Comparison of ENCODE assay signal across 12 mouse cellular contexts in genomic region chr5:111881517-111881916, GRCm38 (mm10).
A peak's percentile ranks its signal among the peaks of the same experiment; 100 is the strongest.
DNase-seq lines count a peak whose midpoint lies in the region; ATAC-seq lines count a peak whose summit lies in the region.
"Had no signal": no experiment of that assay in that cellular context is flagged by ENCODE, and none has a peak within 500 bp of the region (broad histone marks: within the 10 kb centered on the region; RNA-seq: fewer than 3 reads in every experiment).

No protein-coding gene starts in this region.

- no peak for DNase-seq in forebrain, embryonic 10.5 days (ENCODE audit: extremely low spot score, low spot score)
- no peak for DNase-seq in forebrain, embryonic 11.5 days (ENCODE audit: low spot score)
- peak; percentile 69 for DNase-seq in 416B (ENCODE audit: low read depth)
- peak; percentile 41 to 50 for DNase-seq in heart, postnatal 36 days
- no peak for DNase-seq in spleen, postnatal 4 days (ENCODE audit: low spot score in 2 of 2)
- no peak for DNase-seq in cerebellum, postnatal 36 days
- DNase-seq: forebrain, postnatal 0 days had no signal

- no peak for ATAC-seq in forebrain, embryonic 11.5 days (replicated peaks; ENCODE audit: low FRiP score)
- ATAC-seq in embryonic facial prominence, embryonic 13.5 days (ENCODE audit: insufficient number of reproducible peaks, insufficient read depth, low FRiP score, low TSS enrichment, low read depth), result no peak
- ATAC-seq in cerebellum, adult (ENCODE audit: insufficient number of reproducible peaks, low FRiP score, low TSS enrichment), result no peak
- ATAC-seq: forebrain, postnatal 0 days; hindbrain, postnatal 0 days; midbrain, embryonic 15.5 days had no signal

- no peaks in the 10 kb centered on the region for H3K36me3 ChIP-seq in forebrain, embryonic 10.5 days (replicated peaks)
- no peaks in the 10 kb centered on the region for H3K36me3 ChIP-seq in forebrain, embryonic 11.5 days (ENCODE audit: control insufficient read depth, insufficient read depth, low read length)
- no peaks in the 10 kb centered on the region for H3K36me3 ChIP-seq in embryonic facial prominence, embryonic 13.5 days
- H3K36me3 ChIP-seq: midbrain, embryonic 15.5 days had no signal

- H3K4me2 ChIP-seq in forebrain, embryonic 11.5 days (ENCODE audit: low read depth, low read length, severe bottlenecking), result no peak overlapping the region
- no peak overlapping the region for H3K4me2 ChIP-seq in embryonic facial prominence, embryonic 13.5 days
- H3K4me2 ChIP-seq: midbrain, embryonic 15.5 days had no signal

- WGBS in forebrain, embryonic 10.5 days, result 36% methylated on average over 5 of the region's 5 CpGs
- 41% methylated on average over 5 of the region's 5 CpGs for WGBS in forebrain, embryonic 11.5 days
- WGBS in embryonic facial prominence, embryonic 13.5 days, result 26% methylated on average over 5 of the region's 5 CpGs

- intact Hi-C loops in heart, postnatal 36 days (cut with DNase I), result no loop called here

- H3K4me3 ChIP-seq in forebrain, embryonic 10.5 days, result no peak overlapping the region
- H3K4me3 ChIP-seq in forebrain, embryonic 11.5 days (ENCODE audit: low read depth, low read length), result no peak overlapping the region
- H3K4me3 ChIP-seq in embryonic facial prominence, embryonic 13.5 days, result no peak overlapping the region
- H3K4me3 ChIP-seq: layer of hippocampus, adult 2 months; midbrain, embryonic 15.5 days had no signal

- H3K9me3 ChIP-seq in forebrain, embryonic 10.5 days, result no peaks in the 10 kb centered on the region
- H3K9me3 ChIP-seq in forebrain, embryonic 11.5 days (ENCODE audit: control insufficient read depth, low read length), result no peaks in the 10 kb centered on the region
- H3K9me3 ChIP-seq in embryonic facial prominence, embryonic 13.5 days, result no peaks in the 10 kb centered on the region
- H3K9me3 ChIP-seq: midbrain, embryonic 15.5 days had no signal

- peak overlapping the region; percentile 30; the same call in 1 of the 2 replicates for H3K27ac ChIP-seq in forebrain, embryonic 10.5 days
- H3K27ac ChIP-seq in forebrain, embryonic 11.5 days (ENCODE audit: low read depth, low read length), result no peak overlapping the region
- peak overlapping the region; percentile 77 for H3K27ac ChIP-seq in embryonic facial prominence, embryonic 13.5 days
- H3K27ac ChIP-seq: hindbrain, postnatal 0 days; layer of hippocampus, adult 2 months; midbrain, embryonic 15.5 days had no signal

- peaks cover 27% of the 10 kb centered on the region for H3K27me3 ChIP-seq in forebrain, embryonic 10.5 days (ENCODE audit: poor library complexity, severe bottlenecking)
- H3K27me3 ChIP-seq in forebrain, embryonic 11.5 days (ENCODE audit: control insufficient read depth, insufficient read depth, low read length), result no peaks in the 10 kb centered on the region
- H3K27me3 ChIP-seq in embryonic facial prominence, embryonic 13.5 days, result no peaks in the 10 kb centered on the region

- H3K9ac ChIP-seq in forebrain, embryonic 11.5 days (ENCODE audit: low read length), result no peak overlapping the region
- H3K9ac ChIP-seq in embryonic facial prominence, embryonic 13.5 days, result no peak overlapping the region
- H3K9ac ChIP-seq: forebrain, postnatal 0 days; midbrain, embryonic 15.5 days had no signal

- H3K4me1 ChIP-seq in forebrain, embryonic 10.5 days, result peaks cover 34% of the 10 kb centered on the region
- H3K4me1 ChIP-seq in forebrain, embryonic 11.5 days (replicated peaks; ENCODE audit: control insufficient read depth, insufficient read depth, low read length), result peaks cover 11% of the 10 kb centered on the region
- peaks cover 44% of the 10 kb centered on the region for H3K4me1 ChIP-seq in embryonic facial prominence, embryonic 13.5 days

Comparison
In these comparisons a context has a peak if more than half of its experiments do, and no peak if none do; other contexts are left out.
1. DNase-seq: peak in 416B (single experiment) and heart, postnatal 36 days (2 of 2); none in forebrain, embryonic 10.5 days (single experiment), forebrain, embryonic 11.5 days (single experiment), spleen, postnatal 4 days (0 of 2) and cerebellum, postnatal 36 days (0 of 2).